Mouse (Mus musculus): ENCODE measurements at regions not wholly inside any gene's neighbourhood (a gene's known extent, or its start where the extent isn't known, plus 50 kb on each side); places are given as distances from the start of the nearest gene placed in this dataset.

DNA sequence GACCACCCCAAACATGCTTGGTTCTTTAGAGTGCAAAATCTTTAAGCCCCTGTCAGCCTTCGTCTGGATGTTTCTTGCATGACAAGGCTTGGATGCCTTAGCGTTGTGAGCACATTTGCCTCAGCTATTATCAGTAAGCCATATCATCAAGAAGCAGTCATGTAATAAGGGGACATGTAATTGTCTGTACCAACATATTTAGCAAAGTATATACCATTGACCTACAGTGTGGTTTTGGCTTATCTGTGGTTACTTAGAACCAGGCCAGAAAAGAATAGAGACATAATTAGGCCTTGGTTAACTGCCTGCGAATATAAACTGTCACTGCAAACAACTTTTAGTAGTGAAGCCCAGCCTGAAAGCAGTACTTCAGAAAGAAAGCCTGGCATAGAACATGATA lies 57.0 kb upstream of the Slc4a7 start:
- H3K4me3 ChIP-seq (ENCODE audit: low read length): no peak overlapping the region
- WGBS: 67% methylated on average over 3 of the region's 3 CpGs
- H3K4me1 ChIP-seq (ENCODE audit: insufficient read depth, low read length): 0 out of 2 replicates have a peak, but pooled peaks cover 1% of the 10 kb centered on the region
- no peaks in the 10 kb centered on the region for H3K9me3 ChIP-seq (ENCODE audit: low read length)
- no peak overlapping the region for H3K27ac ChIP-seq (ENCODE audit: low read length)
- H3K36me3 ChIP-seq (ENCODE audit: insufficient read depth, low read length): no peaks in the 10 kb centered on the region
- no peak overlapping the region for H3K9ac ChIP-seq (replicated peaks; ENCODE audit: low read length)
- H3K4me2 ChIP-seq (replicated peaks; ENCODE audit: low read depth, low read length): no peak overlapping the region
- H3K27me3 ChIP-seq (ENCODE audit: insufficient read depth, low read length): no peaks in the 10 kb centered on the region
- ATAC-seq (ENCODE audit: low FRiP score, low TSS enrichment): no peak

Measured in kidney, embryonic 16.5 days (tissue).